Mouse (Mus musculus) monocyte, adult 2 months (primary cell): ENCODE data around the gene Nfasc.

Source experiments
- DNase-seq, 2 experiments: peaks; one replicate each; pipeline ENCODE4 v3.0.0; 2022; ENCODE audit warnings: low spot score in 2 of 2, low read depth in 1 of 2

Gene Nfasc

DNA sequence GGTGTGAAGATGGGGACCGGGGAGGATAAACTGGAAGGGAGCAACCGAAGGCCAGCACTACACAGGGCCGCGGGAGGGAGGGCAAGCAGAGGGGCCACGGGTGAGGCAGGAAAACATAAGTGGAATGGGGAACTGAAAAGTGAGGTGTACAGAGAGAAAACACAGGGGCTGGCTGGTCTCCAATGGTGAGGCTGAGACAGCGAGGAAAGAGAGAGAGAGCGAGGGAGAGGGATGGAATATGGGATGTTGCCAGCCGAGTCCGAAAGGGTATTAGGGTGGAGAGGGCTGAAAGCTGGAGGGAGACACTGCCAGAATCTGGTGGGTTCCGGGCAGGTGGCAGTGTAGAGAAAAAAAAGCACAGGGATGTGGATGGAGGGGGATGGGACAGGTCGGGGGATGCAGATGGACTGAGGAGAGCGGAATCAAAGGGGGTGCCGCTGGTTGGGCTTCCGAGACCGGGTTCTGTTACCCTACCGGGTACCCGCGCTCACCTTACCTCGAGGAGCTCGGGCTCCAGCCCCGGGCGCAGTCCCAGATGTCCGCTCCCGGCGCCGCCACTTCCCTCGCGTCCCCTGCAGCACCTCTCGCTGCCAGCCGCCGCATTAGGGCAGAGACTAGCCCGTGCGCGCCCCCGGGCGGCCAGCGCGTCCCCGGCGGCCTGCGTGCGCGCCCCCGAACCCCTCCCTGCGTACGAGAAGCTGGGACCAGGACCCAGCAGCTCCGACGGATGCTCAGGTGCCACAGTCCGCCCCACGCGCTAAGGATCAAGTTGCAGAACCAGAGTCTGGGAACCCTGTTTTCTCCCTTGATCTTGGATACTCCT, at the start of gene Nfasc:
TSS of gene Nfasc (minus strand) at position 623 of the 823 bp plus-strand sequence.
- DNase-seq: no peak

GRCm38 (mm10) chr1:132791049-132791448, 49.5 kb upstream of the Nfasc start:
- no peak for DNase-seq

DNA sequence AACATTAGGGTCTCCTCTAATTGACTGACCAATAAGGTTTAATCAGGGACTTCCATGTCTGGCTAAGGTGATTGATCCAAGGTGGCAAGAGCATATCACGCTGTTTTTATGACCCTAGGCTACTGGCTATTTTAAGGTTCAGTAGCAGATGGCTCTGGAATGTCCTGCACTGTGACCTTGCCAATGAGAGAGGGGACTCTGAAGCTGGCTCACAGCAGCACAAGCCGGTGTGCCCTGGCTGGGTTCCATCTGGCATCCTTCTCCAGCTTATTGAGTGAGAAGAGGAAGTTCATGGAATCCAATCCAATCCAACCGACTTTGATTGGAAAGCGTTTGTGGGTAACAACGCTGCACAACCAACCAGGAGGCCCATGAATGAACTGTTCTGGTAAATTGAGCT, 45.3 kb upstream of the Nfasc start:
- DNase-seq: no peak

- DNase-seq: no peak
These were observed 40.2 kb upstream of the Nfasc start for GRCm38 (mm10) chr1:132781607-132782445.

DNA sequence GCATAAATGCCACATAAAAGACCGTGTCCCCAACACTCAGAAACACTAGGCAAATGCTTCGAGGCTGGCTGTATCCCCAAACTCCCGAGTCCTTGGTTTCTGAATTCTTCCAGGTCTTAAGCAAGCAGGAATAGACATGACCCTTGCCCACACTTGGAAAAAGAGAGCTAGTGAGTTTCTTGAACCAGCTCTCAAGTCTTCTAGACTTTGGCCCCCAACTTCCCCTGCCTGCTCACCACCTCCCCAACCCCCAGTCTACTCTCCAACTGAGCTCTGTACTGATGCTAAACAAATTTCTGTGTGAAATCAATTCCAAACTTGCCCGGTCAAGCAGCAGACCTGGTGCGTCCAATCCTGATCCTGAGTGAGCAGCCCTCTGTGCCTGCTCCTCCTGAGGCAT, 39.4 kb upstream of the Nfasc start:
- no peak for DNase-seq

DNA sequence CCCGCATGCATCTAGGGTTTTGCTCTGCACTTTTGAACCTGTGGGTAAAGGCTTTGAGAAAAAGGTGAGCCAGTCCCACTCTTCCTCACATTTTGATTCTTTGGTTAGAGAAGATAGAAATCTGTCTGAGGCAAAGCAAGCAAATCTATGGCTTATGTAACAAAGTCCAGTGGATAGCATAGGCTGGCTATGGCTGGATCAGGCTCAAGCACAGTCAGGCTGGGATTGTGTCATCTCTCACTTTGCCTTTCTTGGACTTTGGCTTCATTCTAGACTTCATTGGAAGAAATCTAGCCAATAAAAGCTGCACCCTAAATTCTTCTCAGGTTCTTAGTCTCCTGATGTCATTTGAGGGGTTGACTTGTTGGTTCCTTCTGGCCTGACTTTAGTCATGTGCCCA, 38.7 kb upstream of the Nfasc start:
- no peak for DNase-seq

DNA sequence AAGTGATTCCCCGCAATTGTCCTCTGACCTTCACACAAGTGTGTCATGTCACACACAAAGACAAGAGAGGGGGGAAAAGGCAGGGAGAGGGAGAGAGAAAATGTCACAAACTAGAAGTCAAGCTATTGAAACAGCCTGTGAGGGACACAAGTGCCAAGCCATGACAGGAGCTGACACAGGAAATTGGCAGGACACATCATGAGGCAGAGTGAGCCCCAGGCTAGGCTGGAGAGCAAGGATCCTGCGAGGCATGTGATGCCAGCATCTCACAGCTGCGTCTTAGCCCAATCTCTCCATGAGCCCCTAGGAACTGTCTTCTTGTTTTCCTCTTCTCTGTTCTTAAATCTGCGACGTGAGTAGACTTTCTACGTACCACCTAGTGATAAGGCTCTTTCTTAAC, 33.4 kb upstream of the Nfasc start:
- DNase-seq: no peak

DNA sequence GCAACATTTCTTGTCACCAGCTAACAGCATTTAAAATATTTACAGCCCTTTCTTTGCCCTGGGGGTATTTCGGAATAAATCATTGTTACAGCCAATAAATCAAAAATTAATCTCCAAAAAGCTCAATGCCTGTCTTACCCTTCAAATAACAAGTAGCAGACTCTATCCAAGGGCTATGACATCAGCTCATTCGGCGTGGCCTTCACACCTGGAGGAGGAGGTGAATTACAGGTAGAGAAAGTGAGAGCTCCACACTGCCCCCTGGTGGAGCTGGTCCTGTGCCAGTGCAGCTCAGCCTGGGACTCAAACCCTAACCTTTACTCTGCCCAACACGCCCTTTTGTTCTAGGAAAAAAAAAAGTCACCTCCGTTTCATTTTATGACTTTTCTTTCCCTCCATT, 29.8 kb upstream of the Nfasc start:
- no peak for DNase-seq

DNA sequence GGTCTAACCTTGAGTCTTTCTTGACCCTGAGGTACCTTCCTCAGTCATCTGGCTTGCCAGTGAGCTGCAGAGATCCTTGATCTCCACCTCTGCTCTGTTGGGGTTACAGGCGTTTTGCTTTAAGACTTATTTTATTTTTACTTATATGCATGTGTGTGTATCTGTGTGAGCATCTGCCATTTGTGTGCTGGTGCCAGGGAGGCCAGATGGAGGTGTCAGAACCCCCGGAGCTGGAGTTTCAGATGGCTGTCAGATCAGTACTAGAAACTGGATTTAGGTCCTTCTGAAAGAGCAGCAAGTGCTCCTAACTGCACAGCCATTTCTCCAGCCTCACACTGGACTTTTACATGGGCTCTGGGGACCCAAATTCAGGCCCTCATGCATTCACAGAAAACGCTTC, 28.0 kb upstream of the Nfasc start:
- DNase-seq: no peak

DNA sequence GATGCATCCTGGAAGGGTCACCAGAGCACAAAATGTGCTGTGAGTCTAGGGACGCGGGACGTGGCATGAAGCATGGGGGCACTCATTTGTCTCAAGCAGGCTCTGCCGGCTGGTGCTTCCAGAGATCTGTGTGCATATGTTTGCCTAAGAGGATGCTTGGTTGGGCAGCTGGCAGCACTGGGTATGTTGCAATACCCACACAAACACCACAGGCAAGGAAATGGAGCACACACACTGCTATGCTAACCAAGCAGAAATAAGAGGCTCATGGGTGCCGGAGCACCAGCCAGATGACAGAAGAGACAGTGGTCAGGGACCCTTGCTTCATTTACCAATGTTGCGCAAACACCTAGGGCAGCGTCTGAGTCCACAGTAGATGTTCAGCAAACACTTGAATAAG, 25.8 kb upstream of the Nfasc start:
- no peak for DNase-seq

GRCm38 (mm10) chr1:132765887-132766651, 24.5 kb upstream of the Nfasc start:
- no peak for DNase-seq

GRCm38 (mm10) chr1:132765222-132765621, 23.6 kb upstream of the Nfasc start:
- DNase-seq: no peak

DNA sequence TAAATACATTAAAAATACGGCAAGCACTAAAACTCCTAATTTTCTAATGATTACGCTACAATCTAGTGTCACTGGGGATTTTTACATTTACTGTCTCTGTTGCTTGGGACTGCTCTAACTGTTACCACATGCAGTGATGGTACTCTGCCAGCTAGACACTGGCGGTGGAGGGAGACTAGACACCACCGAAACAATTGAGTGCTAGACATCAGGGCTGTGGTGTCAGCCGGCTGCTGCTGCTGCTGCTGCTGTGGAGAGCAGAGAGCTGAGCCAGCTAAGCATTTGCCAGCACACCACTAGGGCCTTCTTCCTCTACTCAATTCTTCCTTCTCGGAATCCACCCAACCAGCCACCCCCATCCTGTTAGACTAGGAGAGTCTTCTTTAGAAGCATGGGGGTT, 17.8 kb upstream of the Nfasc start:
- no peak for DNase-seq

DNA sequence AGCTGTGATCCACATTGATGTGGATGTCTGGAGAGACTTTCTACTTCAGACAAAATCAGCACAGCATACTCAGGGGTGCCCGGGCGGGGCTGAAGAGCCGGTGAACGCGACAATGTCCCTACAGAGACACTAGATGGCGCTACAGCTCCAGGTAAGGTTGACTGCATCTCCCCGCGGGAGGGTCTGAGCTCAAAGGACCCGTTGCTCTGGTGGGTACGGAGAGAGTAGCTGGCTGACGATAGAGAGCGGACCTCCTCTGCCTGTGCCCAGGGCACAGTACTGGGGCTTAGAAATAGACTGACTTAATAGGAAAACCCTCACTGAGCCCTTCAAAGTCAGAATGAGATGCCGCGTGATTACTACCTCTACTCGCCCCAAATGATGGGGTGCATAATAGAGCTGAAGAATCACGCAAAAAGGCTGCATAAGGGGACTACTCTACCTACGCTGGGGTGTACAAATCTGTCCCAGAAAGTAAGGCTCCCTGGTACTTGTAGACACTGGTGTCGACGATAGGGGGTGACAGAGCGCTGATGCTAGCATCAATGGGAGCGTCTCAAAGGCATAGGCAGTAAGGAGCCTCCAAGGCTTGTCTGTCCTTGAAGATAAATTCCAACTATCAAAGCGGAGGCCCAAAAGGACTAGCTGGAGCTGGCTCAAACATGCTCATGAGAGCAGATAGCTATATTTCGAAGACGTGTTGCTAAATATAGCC, 17.2 kb upstream of the Nfasc start:
- no peak for DNase-seq

DNA sequence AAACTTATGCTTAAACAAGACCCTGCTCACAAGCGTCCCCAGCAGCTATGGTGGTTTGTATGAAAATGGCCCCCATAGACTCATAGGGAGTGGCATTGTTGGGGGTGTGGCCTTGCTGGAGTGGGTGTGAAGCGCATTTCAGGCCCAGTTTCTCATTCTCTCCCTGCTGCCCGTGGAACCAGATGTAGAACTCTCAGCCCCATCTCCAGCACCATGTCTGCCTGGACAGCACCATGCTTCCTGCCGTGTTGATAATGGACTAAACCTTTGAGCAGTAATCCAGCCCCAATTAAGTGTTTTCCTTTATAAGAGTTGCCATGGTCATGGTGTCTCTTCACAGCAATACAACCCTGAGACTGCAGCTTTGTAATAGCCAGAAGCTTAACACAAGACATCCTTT, 13.6 kb upstream of the Nfasc start:
- no peak for DNase-seq

DNA sequence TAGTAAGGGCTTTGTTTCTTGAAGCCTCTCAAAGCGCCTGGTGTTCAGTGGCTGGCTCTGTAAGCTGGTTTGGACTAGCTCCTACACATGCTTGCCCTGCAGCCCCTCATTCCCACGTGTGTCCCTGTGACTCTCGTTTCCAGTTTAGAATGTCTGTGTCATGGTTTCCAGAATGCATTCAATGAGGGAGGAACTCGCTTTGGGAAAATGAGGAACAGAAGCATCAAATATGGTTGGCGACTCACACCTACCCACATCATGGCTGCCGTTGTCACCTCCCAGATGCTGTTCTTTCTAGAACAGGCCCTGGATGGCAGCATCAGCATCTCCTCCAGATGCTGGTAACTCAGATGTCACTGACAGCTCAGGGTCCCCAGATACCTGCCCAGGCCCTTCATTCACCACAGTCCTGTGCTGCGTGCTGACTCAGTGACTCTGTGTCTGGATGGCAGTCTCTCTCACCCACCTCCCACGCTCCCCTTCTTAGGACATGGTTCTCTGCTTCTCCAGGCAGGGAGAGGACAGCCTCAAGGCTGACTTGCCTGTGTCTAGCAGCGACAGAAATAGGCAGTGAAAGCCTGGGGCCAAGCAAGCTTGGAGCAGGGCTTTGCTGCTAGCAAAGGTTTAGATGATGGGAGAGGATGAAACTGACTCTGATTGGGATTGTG, 7.8 kb upstream of the Nfasc start:
- DNase-seq: no peak

DNA sequence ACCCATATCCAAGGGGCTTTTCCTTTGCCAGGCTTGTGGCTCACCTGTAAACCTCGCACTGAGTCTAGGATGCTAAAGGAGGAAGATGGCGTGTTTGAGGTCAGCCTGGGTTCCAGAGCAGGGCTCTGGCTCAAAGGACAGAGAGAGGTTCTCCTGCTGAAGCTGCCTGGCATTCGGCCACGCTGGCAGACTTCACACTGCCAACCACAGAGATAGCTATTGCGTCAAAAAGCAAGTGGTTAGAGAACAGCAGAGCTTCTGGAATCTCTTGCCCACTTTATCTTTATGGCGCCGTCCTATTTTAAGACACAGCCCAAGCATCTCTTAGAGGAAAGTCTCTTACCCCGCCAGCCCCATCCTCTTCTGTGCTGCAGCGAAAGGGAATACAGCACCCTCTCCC, 4.7 kb upstream of the Nfasc start:
- DNase-seq: no peak

DNA sequence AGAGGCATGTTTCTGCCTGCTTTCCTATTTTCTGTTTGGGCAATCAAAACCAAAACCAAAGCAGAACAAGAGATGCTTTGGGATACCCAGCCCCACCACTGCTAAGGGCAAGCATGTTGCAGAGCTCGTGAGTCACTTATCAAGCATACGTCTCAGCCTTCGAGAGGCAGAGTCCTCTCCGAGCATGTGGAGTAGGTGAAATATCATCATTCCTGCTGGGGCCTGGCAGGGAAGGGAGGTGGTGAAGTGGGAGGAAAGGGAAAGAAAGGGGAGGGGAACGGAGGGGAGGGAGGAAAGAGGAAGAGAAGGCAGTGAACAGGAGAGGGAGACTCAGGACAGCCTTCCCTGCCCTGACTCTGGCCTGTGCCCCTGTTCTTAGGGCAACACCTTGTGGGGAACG, 4.0 kb upstream of the Nfasc start:
- DNase-seq: no peak

DNA sequence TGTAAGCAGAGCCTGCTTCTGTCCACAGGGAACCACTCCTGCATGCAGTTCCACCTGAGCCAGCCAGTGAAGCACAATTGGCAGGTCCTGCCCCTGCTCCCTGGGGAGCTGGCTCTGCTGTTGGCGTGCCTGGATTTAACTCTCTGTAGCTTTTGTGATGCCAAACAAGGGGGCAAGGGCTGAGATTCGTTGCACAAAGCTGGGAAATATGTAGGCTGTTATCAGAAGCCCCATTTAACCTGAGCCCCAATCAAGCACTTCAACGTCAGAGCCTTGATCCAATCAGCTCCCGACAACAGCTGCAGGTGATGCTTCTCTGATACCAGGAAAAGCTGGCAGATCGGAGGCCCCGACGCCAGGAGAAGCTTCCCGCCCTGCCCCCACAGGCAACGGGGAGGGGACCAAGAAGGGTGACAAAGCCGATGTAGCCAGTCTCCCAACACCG, 2.5 kb downstream of the Nfasc start:
- no peak for DNase-seq

DNA sequence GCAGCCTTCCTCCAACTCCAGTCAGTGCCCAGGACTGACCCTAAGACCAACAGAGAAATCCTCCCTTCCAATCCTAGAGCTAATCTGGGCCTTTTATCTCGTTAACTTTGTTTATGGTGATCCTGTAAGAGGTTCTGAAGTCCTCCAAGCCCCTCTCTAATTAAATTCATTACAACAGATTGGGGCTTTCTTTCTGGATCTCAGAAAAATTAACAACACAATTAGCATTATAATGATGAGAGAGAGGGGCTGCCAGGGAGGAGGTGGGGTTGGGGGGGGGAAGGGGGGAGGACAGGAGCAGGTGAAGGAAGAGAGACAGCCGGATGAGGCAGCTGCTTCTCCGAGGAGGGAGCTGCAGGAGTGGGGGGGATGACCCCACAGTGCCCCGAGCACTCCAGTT, 5.4 kb downstream of the Nfasc start:
- no peak for DNase-seq
